Mouse (Mus musculus): ENCODE data around the gene Esrrg. TPM values are rescaled to one million over a fixed set of nuclear protein-coding genes. Genes with fewer than 3 reads are reported as not detected.
A peak's percentile ranks its signal among the peaks of the same experiment; 100 is the strongest.

Esrrg gene
- polyA plus RNA-seq, 1 experiment from 2014 or later: 21.2 TPM

DNA sequence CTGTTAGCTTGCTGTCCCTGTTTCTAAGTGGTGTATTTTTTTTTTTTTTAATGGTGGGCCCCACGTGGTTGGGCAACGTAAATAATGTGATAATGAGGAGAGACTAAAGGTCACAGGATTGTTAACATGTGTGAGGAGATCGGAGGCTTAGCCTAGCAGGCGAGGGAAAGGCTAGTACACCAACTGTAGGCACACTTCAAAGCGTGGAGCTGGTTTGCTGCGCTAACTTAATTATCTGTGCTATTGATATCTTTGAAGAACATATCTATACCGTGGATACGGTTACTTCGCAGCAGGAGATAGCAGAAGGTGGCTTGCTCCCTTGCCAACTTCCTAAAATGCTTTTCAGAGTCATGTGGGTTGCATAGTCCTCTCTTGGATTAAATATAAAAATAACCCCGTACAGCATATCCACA lies 66.2 kb downstream of the Esrrg start:
- no peaks in the 10 kb centered on the region for H3K27me3 ChIP-seq (replicated peaks)
- no peak overlapping the region for H3K9ac ChIP-seq
- peak overlapping the region; percentile 22; the same call in 1 of the 2 replicates for H3K4me2 ChIP-seq
- no peaks in the 10 kb centered on the region for H3K9me3 ChIP-seq
- no peaks in the 10 kb centered on the region for H3K36me3 ChIP-seq
- no peak for ATAC-seq (ENCODE audit: extremely low read depth, insufficient number of reproducible peaks, low FRiP score, low TSS enrichment)
- H3K27ac ChIP-seq (replicated peaks): peak overlapping the region; percentile 48; the same call in 1 of the 2 replicates
- 23% methylated on average over 10 of the region's 10 CpGs for WGBS
- no peak overlapping the region for H3K4me3 ChIP-seq
- H3K4me1 ChIP-seq: peaks cover 26% of the 10 kb centered on the region

DNA sequence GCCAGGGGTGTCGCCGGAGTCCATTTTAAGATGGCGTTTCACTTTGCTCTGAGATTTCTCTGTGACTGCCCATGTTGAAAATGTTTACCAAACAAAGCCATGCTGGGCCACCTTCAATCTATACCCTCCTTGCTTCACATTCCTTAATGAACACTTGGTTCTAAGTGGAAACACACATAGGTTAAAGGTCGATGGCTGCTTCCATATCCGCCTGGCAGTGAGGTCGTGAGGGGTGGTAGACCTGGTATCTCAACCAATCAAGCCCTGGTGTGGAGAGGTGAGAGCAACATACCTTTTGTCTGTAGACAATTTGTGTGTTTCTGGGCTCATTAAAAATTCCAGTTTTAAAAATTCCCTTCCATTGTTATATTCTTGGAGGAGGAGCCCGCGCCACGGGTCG lies 68.0 kb downstream of the Esrrg start:
- no peaks in the 10 kb centered on the region for H3K36me3 ChIP-seq

DNA sequence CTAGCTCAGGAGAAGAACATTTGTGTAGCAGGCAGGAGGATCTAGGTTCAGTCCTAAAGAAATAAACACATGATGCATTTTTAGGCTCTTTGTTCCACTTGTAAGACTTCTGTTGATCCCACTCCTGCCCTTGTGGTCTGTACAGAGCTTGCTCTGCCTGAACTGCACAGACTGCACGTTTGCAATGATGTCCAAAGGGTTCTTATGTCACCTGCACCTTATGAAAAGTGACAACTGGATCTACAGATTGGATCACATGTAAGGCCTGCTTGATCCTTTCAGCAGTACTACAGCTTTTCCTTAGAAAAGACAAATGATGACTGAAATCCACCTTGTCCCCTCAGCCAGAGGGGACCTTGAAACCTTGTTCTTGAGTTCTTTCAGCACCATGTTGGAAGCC lies 70.7 kb downstream of the Esrrg start:
- H3K4me3 ChIP-seq: no peak overlapping the region
- no peaks in the 10 kb centered on the region for H3K9me3 ChIP-seq
- no peak overlapping the region for H3K9ac ChIP-seq
- H3K27ac ChIP-seq (replicated peaks): no peak overlapping the region
- no peak for ATAC-seq (ENCODE audit: extremely low read depth, insufficient number of reproducible peaks, low FRiP score, low TSS enrichment)
- 62% methylated on average over 1 of the region's 1 CpGs for WGBS
- no peaks in the 10 kb centered on the region for H3K27me3 ChIP-seq (replicated peaks)
- H3K4me2 ChIP-seq: no peak overlapping the region
- peaks cover 22% of the 10 kb centered on the region for H3K4me1 ChIP-seq
- H3K36me3 ChIP-seq: no peaks in the 10 kb centered on the region

More for the DNA sequence above, 68.0 kb downstream of the Esrrg start:
- Histone ChIP-seq H3K4me3 (no peak overlapping the region), H3K9me3 (no peaks in the 10 kb centered on the region), H3K4me1 (peaks cover 24% of the 10 kb centered on the region), H3K27me3 (replicated peaks) (no peaks in the 10 kb centered on the region), H3K4me2 (no peak overlapping the region), H3K27ac (replicated peaks) (no peak overlapping the region), H3K9ac (no peak overlapping the region)
- ATAC-seq (ENCODE audit: extremely low read depth, insufficient number of reproducible peaks, low FRiP score, low TSS enrichment): no peak
- WGBS: 84% methylated on average over 10 of the region's 10 CpGs

DNA sequence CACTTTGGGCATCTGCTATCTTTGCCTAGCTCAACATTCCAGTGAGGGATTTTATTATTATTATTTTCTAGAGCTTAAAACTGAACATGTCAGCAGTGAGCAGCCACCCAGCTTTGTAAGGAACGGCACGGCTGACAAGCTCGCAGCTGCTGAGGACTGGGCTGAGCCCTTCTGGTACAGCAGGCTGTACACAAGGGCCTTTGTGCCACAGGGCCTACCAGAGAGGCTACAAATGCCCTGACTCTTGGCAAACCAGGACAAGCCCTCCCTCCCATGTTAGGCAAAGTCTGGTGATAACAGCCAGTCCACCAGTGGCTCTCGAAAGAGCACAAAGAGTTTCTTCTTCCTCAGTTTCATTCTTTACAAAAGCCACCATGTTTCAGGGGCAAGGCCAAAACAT lies 75.9 kb downstream of the Esrrg start:
- H3K4me3 ChIP-seq: no peak overlapping the region
- no peak for ATAC-seq (ENCODE audit: extremely low read depth, insufficient number of reproducible peaks, low FRiP score, low TSS enrichment)
- H3K27me3 ChIP-seq (replicated peaks): no peaks in the 10 kb centered on the region
- no peak overlapping the region for H3K9ac ChIP-seq
- no peak overlapping the region for H3K4me2 ChIP-seq
- H3K4me1 ChIP-seq: peaks cover 11% of the 10 kb centered on the region; the same call in 1 of the 2 replicates
- 75% methylated on average over 4 of the region's 4 CpGs for WGBS
- H3K36me3 ChIP-seq: no peaks in the 10 kb centered on the region
- H3K9me3 ChIP-seq: no peaks in the 10 kb centered on the region
- H3K27ac ChIP-seq (replicated peaks): no peak overlapping the region

DNA sequence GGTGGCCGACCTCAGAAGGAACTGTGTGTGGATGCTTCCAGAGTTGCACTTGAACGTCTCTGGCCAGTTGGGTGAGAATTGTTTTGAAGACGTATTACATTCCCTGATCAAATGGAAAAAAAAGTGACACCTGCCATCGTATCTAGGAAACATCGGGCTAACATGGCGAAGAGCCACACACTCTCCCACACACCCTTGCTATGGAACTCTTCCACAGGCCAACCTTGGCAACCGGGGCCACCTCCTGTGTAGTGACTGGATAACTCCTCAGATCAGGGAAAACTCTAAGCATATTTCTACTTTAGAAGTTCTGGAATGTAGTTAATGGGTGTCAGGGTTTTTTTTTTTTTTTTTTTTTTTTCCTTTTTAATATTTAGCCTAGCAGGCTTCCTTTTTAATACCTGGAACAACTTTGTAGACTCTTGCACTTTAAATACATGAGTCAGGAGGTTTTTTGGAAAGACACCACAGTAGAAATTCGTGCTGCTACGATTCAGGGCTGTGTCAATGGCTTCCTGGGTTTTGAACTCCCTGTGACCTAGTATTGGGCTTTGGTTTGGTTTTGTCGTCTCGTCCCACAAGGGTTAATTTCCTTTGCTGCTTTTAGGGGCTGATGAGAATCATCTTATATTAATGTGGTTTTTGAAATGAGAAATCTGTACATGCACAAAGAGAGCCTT lies 83.4 kb downstream of the Esrrg start:
- H3K36me3 ChIP-seq: no peaks in the 10 kb centered on the region
- no peak for ATAC-seq (ENCODE audit: extremely low read depth, insufficient number of reproducible peaks, low FRiP score, low TSS enrichment)
- 78% methylated on average over 11 of the region's 11 CpGs for WGBS
- H3K9ac ChIP-seq: no peak overlapping the region
- peaks cover 14% of the 10 kb centered on the region for H3K4me1 ChIP-seq
- H3K4me2 ChIP-seq: no peak overlapping the region
- no peaks in the 10 kb centered on the region for H3K9me3 ChIP-seq
- H3K4me3 ChIP-seq: no peak overlapping the region
- no peak overlapping the region for H3K27ac ChIP-seq (replicated peaks)
- H3K27me3 ChIP-seq (replicated peaks): no peaks in the 10 kb centered on the region

DNA sequence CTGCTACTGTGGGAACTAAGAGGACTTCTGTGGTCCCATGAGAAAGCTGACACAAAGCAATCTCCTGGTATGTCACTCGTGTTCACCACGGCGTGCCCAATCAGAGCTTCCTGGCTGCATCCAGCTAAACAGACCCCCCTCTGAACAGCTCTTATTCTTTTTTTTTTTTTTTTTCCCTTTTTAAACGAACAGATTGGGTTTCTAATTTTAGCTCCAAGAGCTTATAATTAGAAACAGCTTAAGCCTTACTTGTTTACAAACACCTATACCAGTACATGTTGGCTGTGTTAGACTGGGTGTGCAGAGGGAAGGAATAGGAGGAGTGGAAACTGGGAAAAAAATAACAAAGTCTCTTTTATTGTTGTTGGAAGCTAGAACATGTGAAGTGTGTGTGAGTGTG lies 86.3 kb downstream of the Esrrg start:
- Histone ChIP-seq H3K4me1 (peaks cover 14% of the 10 kb centered on the region), H3K9me3 (no peaks in the 10 kb centered on the region), H3K27me3 (replicated peaks) (no peaks in the 10 kb centered on the region), H3K27ac (replicated peaks) (no peak overlapping the region), H3K9ac (no peak overlapping the region), H3K4me3 (no peak overlapping the region), H3K36me3 (no peaks in the 10 kb centered on the region), H3K4me2 (no peak overlapping the region)
- WGBS: 52% methylated on average over 4 of the region's 4 CpGs
- no peak for ATAC-seq (ENCODE audit: extremely low read depth, insufficient number of reproducible peaks, low FRiP score, low TSS enrichment)

GRCm38 (mm10) chr1:187698201-187698600 lies 89.6 kb downstream of the Esrrg start:
- Histone ChIP-seq H3K36me3 (no peaks in the 10 kb centered on the region), H3K27me3 (replicated peaks) (no peaks in the 10 kb centered on the region), H3K27ac (replicated peaks) (no peak overlapping the region), H3K4me3 (no peak overlapping the region), H3K4me2 (no peak overlapping the region), H3K4me1 (peaks cover 14% of the 10 kb centered on the region), H3K9me3 (no peaks in the 10 kb centered on the region), H3K9ac (no peak overlapping the region)
- ATAC-seq (ENCODE audit: extremely low read depth, insufficient number of reproducible peaks, low FRiP score, low TSS enrichment): no peak
- WGBS: 78% methylated on average over 9 of the region's 9 CpGs

GRCm38 (mm10) chr1:187700963-187701362 lies 92.4 kb downstream of the Esrrg start:
- Histone ChIP-seq H3K4me2 (no peak overlapping the region), H3K36me3 (no peaks in the 10 kb centered on the region), H3K27me3 (replicated peaks) (no peaks in the 10 kb centered on the region), H3K9me3 (no peaks in the 10 kb centered on the region), H3K4me1 (peaks cover 14% of the 10 kb centered on the region), H3K27ac (replicated peaks) (no peak overlapping the region), H3K4me3 (no peak overlapping the region), H3K9ac (no peak overlapping the region)
- no peak for ATAC-seq (ENCODE audit: extremely low read depth, insufficient number of reproducible peaks, low FRiP score, low TSS enrichment)
- WGBS: 55% methylated on average over 2 of the region's 2 CpGs

GRCm38 (mm10) chr1:187704921-187705320 lies 96.3 kb downstream of the Esrrg start:
- Histone ChIP-seq H3K27ac (replicated peaks) (no peak overlapping the region), H3K4me1 (peaks cover 25% of the 10 kb centered on the region), H3K27me3 (replicated peaks) (no peaks in the 10 kb centered on the region), H3K36me3 (no peaks in the 10 kb centered on the region), H3K9me3 (no peaks in the 10 kb centered on the region), H3K4me2 (no peak overlapping the region), H3K9ac (no peak overlapping the region), H3K4me3 (no peak overlapping the region)
- WGBS: 72% methylated on average over 4 of the region's 4 CpGs
- ATAC-seq (ENCODE audit: extremely low read depth, insufficient number of reproducible peaks, low FRiP score, low TSS enrichment): no peak

DNA sequence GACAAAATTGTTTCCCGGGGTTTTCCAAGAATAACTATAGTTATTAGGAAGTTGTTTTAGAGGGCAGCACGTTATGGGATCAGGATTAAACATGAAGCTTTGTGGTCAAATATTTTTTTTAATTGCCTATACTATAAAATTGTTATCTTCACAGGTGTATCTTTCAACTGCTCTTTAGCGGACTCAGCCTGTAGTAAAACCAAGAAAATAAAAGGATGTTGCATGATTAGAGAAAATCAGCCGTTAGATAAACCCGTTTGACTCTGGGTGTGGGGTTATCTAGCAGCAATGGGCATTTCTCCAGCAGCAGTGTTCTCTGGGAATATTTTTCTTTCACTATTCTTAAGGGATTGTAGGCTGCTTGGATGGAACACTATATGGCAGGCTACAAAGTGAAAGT lies 96.8 kb downstream of the Esrrg start:
- H3K27me3 ChIP-seq (replicated peaks): no peaks in the 10 kb centered on the region
- H3K9ac ChIP-seq: no peak overlapping the region
- no peak overlapping the region for H3K4me2 ChIP-seq
- WGBS: 56% methylated on average over 5 of the region's 5 CpGs
- no peak overlapping the region for H3K27ac ChIP-seq (replicated peaks)
- peaks cover 27% of the 10 kb centered on the region for H3K4me1 ChIP-seq
- no peak overlapping the region for H3K4me3 ChIP-seq
- no peaks in the 10 kb centered on the region for H3K36me3 ChIP-seq
- H3K9me3 ChIP-seq: no peaks in the 10 kb centered on the region
- no peak for ATAC-seq (ENCODE audit: extremely low read depth, insufficient number of reproducible peaks, low FRiP score, low TSS enrichment)

DNA sequence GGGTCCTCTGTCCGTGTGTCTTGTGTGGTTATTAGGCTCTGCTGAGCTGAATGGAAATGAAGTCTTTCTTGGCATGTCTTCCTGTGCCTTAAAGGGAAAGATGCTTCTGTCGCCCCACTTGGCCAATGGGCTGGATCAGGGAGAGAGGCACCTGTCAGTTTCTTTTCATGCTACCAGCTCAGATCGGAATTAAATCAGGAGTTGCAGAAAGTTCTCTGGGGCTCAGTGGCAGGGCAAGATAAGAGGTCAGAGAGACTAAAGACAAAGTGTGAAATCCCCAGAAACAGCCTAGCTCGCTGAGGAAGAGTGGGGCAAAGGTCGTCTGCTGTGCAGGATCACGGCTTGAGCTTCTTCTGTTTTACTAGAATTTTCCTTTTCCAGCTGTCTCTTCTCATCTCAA lies 97.5 kb downstream of the Esrrg start:
- Histone ChIP-seq H3K9ac (0 out of 2 replicates have a peak overlapping the region, but pooled peaks have one; percentile 8), H3K4me3 (no peak overlapping the region), H3K27me3 (replicated peaks) (no peaks in the 10 kb centered on the region), H3K36me3 (no peaks in the 10 kb centered on the region), H3K4me2 (no peak overlapping the region), H3K4me1 (peaks cover 27% of the 10 kb centered on the region), H3K27ac (replicated peaks) (no peak overlapping the region), H3K9me3 (no peaks in the 10 kb centered on the region)
- ATAC-seq (ENCODE audit: extremely low read depth, insufficient number of reproducible peaks, low FRiP score, low TSS enrichment): no peak
- WGBS: 32% methylated on average over 6 of the region's 6 CpGs

DNA sequence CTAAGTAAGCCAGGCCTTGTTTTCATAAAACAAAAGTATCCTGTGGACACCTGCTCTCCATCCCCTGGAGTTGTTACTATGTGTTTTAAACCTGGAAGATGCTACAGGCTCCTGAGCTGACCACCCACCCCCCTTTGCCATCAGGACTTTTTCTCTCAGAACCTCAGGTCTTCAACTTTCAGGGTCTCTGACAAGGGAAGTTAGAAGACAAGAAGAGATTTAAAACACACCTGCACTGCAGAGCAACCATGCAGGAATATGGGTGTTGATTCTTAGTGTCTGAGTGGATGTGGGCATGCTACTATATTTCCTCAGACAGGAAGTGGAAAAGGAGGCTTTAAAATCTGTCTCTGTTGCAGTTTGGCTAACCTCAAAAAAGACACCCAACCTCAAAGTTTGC lies 98.6 kb downstream of the Esrrg start:
- Histone ChIP-seq H3K27ac (replicated peaks) (no peak overlapping the region), H3K4me3 (no peak overlapping the region), H3K36me3 (no peaks in the 10 kb centered on the region), H3K9ac (no peak overlapping the region), H3K9me3 (no peaks in the 10 kb centered on the region), H3K4me2 (no peak overlapping the region), H3K4me1 (peaks cover 27% of the 10 kb centered on the region), H3K27me3 (replicated peaks) (no peaks in the 10 kb centered on the region)
- ATAC-seq (ENCODE audit: extremely low read depth, insufficient number of reproducible peaks, low FRiP score, low TSS enrichment): no peak
